Mouse (Mus musculus): Measurements from ENCODE around the gene Pagr1b. TPM values are rescaled to one million over a fixed set of nuclear protein-coding genes. Genes with fewer than 3 reads are reported as not detected.

The Pagr1b gene
- polyA plus RNA-seq, 1 experiment from 2014 or later: 0.45 TPM

DNA sequence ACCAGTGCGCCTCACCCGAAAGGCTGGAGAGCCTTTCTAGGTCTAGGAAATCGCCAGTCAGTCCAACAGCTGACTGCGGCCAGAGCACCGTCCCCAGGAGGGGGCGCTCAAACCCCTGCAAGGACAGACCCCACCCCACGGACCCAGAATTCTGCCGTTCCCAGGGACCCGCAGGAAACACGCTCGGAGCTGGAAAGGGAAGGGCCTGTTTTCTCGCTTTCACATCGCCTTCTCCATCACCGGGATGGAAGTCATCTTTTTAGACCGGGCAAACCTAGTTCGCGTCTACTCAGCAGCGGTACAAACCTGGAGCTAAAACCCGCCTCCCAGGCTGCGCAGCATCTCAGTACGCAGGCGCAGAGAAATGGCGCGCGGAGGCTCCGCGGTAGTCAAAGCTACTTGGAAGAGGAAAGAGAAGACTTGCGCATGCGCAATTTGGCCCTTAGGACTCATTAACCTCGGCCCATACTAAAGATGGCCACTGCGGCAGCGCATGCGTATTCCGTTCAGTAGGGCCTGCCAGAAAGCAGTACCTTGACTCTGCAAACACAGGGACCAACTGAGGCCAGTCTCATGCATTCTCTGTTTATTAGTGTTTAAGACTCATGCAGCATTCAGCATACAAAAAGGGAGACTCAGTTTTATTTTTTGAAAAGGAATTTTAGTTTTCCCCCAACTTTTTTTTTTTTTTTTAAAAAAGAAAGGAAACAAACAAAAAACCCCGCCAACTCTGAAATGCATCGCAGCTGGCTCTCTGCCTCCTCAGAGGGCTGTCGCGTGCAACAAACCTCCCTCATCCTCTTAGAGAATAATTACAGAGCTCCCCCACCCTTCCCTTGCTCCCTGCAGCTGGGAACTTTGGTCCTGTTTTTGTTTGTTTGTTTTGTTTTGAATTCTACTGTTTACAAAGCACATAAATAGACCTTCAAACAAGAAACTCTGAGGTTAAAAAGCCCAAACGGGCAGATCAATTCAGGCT lies 976 bp upstream of the Pagr1b start, which contains the start of gene Pagr1a:
TSS of gene Pagr1a (minus strand) at position 382 of the 979 bp plus-strand sequence.
- peaks cover 31% of the 10 kb centered on the region for H3K36me3 ChIP-seq (ENCODE audit: control insufficient read depth, insufficient read depth, low read length)
- peak within 1 kb of the TSS; percentile 72 for H3K4me3 ChIP-seq (ENCODE audit: low read depth, low read length)
- DNase-seq (ENCODE audit: low spot score) (peak; percentile 99), ATAC-seq (replicated peaks; ENCODE audit: low FRiP score, low TSS enrichment, low read depth) (peak; percentile 73)
- H3K4me2 ChIP-seq (ENCODE audit: low read length): peak within 1 kb of the TSS; percentile 88
- peaks cover 47% of the 10 kb centered on the region for H3K4me1 ChIP-seq (replicated peaks; ENCODE audit: control insufficient read depth, insufficient read depth, low read length)
- H3K9ac ChIP-seq (ENCODE audit: low read length): peak within 1 kb of the TSS; percentile 73
- 3% methylated on average over 39 of the region's 39 CpGs for WGBS
- peak within 1 kb of the TSS; percentile 87 for H3K27ac ChIP-seq (ENCODE audit: low read depth)
- no peaks in the 10 kb centered on the region for H3K27me3 ChIP-seq (replicated peaks; ENCODE audit: control insufficient read depth, insufficient read depth, low read length)
- no peaks in the 10 kb centered on the region for H3K9me3 ChIP-seq (ENCODE audit: control insufficient read depth, low read length)

DNA sequence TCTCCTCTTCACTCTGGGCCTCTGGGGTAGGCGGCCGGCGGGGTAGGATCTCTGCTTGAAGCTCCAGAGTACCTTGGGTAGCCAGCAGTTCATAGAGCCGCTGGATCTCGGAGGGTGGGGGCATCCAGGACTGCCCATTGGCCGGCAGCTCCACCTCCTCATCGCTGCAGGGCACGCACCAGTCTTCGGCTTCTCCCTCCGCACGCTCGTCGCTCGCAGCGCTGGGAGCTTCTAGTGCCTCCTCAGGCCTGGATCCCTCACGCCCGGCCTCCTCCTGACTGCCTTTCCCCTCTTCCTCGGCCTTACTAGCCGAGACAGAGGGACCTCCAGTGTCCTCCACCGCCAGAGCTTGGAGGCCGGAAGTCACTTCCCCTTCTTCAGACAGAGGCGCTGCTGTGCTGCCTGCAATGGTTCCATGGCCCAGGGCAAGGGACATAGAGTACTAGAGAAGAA lies 228 bp upstream of the Pagr1b start:
- peaks cover 40% of the 10 kb centered on the region for H3K4me1 ChIP-seq (replicated peaks; ENCODE audit: control insufficient read depth, insufficient read depth, low read length)
- WGBS: under 1% methylated on average over 22 of the region's 22 CpGs
- ATAC-seq (replicated peaks; ENCODE audit: low FRiP score, low TSS enrichment, low read depth) (peak; percentile 33), DNase-seq (ENCODE audit: low spot score) (no peak)
- H3K4me3 ChIP-seq (ENCODE audit: low read depth, low read length): peak overlapping the region; percentile 72
- H3K9me3 ChIP-seq (ENCODE audit: control insufficient read depth, low read length): no peaks in the 10 kb centered on the region
- peak overlapping the region; percentile 87 for H3K27ac ChIP-seq (ENCODE audit: low read depth)
- peaks cover 25% of the 10 kb centered on the region for H3K36me3 ChIP-seq (ENCODE audit: control insufficient read depth, insufficient read depth, low read length)
- H3K9ac ChIP-seq (ENCODE audit: low read length): peak overlapping the region; percentile 73
- H3K27me3 ChIP-seq (replicated peaks; ENCODE audit: control insufficient read depth, insufficient read depth, low read length): no peaks in the 10 kb centered on the region
- H3K4me2 ChIP-seq (ENCODE audit: low read length): peak overlapping the region; percentile 88

DNA sequence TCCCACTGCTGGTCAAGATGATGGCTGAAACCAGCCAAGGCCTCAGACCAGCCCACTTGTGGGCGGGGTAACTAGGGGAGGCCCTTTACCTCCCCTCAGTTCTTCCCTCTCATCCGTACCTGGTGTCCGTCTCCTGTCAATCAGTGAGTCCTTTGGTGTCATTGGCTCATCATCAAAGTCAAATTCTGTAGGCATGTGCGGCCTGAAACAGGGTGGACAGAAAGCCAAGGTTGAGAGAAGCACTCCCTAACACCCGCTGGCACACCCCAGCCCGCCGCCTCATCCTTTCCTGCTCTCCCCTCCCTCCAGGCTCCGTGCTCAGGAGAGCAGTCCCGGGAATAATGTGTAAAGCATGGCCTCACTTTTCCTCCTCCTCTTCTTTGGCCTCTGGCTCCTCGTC lies 203 bp downstream of the Pagr1b start:
- H3K4me2 ChIP-seq (ENCODE audit: low read length): peak overlapping the region; percentile 88
- peaks cover 25% of the 10 kb centered on the region for H3K36me3 ChIP-seq (ENCODE audit: control insufficient read depth, insufficient read depth, low read length)
- DNase-seq (ENCODE audit: low spot score): no peak
- under 1% methylated on average over 10 of the region's 10 CpGs for WGBS
- H3K27me3 ChIP-seq (replicated peaks; ENCODE audit: control insufficient read depth, insufficient read depth, low read length): no peaks in the 10 kb centered on the region
- ATAC-seq (replicated peaks; ENCODE audit: low FRiP score, low TSS enrichment, low read depth): peak; percentile 12; the same call in 1 of the 2 replicates
- peak overlapping the region; percentile 72 for H3K4me3 ChIP-seq (ENCODE audit: low read depth, low read length)
- H3K27ac ChIP-seq (ENCODE audit: low read depth): peak overlapping the region; percentile 87
- peak overlapping the region; percentile 73 for H3K9ac ChIP-seq (ENCODE audit: low read length)
- no peaks in the 10 kb centered on the region for H3K9me3 ChIP-seq (ENCODE audit: control insufficient read depth, low read length)
- peaks cover 36% of the 10 kb centered on the region for H3K4me1 ChIP-seq (replicated peaks; ENCODE audit: control insufficient read depth, insufficient read depth, low read length)

DNA sequence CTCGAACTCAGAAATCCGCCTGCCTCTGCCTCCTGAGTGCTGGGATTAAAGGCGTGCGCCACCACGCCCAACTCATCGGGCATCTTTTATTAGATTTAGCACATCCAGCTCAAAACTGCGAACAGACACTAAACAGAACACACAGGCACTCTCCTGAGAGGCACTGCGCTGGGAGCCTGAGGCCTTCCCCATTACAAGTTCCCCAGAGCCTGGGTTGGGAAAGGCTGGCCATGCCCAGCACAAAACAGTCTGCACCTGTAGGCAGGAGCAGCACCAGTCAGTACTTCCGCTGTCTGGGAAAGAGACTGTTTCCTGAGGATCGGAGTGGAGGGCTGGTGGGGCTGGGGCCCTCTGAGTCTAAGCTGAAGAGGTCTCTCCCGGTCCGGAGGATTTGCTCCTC lies 1.3 kb downstream of the Pagr1b start:
- 90% methylated on average over 12 of the region's 12 CpGs for WGBS
- Histone ChIP-seq H3K36me3 (ENCODE audit: control insufficient read depth, insufficient read depth, low read length) (peaks cover 25% of the 10 kb centered on the region), H3K9ac (ENCODE audit: low read length) (no peak overlapping the region), H3K4me3 (ENCODE audit: low read depth, low read length) (no peak overlapping the region), H3K4me1 (replicated peaks; ENCODE audit: control insufficient read depth, insufficient read depth, low read length) (peaks cover 32% of the 10 kb centered on the region), H3K27me3 (replicated peaks; ENCODE audit: control insufficient read depth, insufficient read depth, low read length) (no peaks in the 10 kb centered on the region), H3K9me3 (ENCODE audit: control insufficient read depth, low read length) (no peaks in the 10 kb centered on the region), H3K4me2 (ENCODE audit: low read length) (peak overlapping the region; percentile 60; the same call in 1 of the 2 replicates), H3K27ac (ENCODE audit: low read depth) (no peak overlapping the region)
- no peak for DNase-seq (ENCODE audit: low spot score)
- ATAC-seq (replicated peaks; ENCODE audit: low FRiP score, low TSS enrichment, low read depth): no peak

DNA sequence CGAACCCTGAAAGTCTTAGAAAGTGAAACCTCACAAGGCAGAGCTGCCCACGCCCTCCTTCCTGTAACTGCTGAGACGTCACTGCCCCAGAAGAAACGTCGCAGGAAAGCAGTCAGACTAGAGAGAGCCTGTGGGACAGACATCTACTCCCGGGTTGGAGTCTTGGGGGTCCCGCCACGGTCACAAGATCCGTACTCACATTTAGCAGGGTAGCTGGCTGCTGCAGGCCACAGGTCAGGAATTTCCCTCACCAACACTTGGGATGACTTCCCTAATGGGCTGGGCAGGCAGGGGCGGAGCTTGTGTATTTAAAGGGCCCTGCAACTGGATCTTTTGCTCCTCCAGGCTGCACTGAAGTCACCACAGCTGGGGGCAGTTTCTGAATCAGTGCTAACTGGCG lies 2.0 kb downstream of the Pagr1b start, which contains the start of gene Mvp:
TSS of gene Mvp (minus strand) at position 302 of the 400 bp plus-strand sequence.
- 27% methylated on average over 11 of the region's 11 CpGs for WGBS

DNA sequence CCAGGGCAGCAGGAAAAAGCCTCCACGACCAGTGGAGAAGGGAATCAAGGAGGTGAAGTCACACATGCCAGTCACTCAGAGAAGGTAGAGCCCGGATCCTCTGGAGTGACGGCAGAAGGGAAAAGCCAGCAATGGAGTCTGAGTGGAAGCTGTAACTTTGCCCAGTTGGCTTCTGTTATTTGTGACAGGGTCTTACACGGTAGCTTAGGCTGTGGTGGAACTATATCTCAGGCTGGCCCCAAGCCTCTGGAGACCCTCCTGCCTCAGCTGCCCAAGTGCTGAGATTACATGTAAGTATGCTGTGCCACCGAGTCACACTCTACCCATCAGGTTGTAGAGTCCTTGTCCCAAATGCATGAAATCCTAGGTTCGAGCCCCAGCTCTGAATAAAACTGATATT lies 2.9 kb downstream of the Pagr1b start:
- Histone ChIP-seq H3K9ac (ENCODE audit: low read length) (no peak overlapping the region), H3K4me2 (ENCODE audit: low read length) (no peak overlapping the region), H3K4me3 (ENCODE audit: low read depth, low read length) (no peak overlapping the region), H3K4me1 (replicated peaks; ENCODE audit: control insufficient read depth, insufficient read depth, low read length) (peaks cover 34% of the 10 kb centered on the region), H3K27ac (ENCODE audit: low read depth) (no peak overlapping the region), H3K36me3 (ENCODE audit: control insufficient read depth, insufficient read depth, low read length) (peaks cover 25% of the 10 kb centered on the region), H3K9me3 (ENCODE audit: control insufficient read depth, low read length) (no peaks in the 10 kb centered on the region), H3K27me3 (replicated peaks; ENCODE audit: control insufficient read depth, insufficient read depth, low read length) (no peaks in the 10 kb centered on the region)
- no peak for DNase-seq (ENCODE audit: low spot score)
- WGBS: 97% methylated on average over 6 of the region's 6 CpGs
- no peak for ATAC-seq (replicated peaks; ENCODE audit: low FRiP score, low TSS enrichment, low read depth)

More for the DNA sequence above, 2.0 kb downstream of the Pagr1b start, which contains the start of gene Mvp:
- H3K27ac ChIP-seq (ENCODE audit: low read depth): 0 out of 2 replicates have a peak within 1 kb of the TSS, but pooled peaks have one; percentile 35
- peak; percentile 69 for DNase-seq (ENCODE audit: low spot score)
- peak within 1 kb of the TSS; percentile 32 for H3K4me3 ChIP-seq (ENCODE audit: low read depth, low read length)
- H3K4me1 ChIP-seq (replicated peaks; ENCODE audit: control insufficient read depth, insufficient read depth, low read length): peaks cover 29% of the 10 kb centered on the region
- H3K4me2 ChIP-seq (ENCODE audit: low read length): peak within 1 kb of the TSS; percentile 88
- H3K27me3 ChIP-seq (replicated peaks; ENCODE audit: control insufficient read depth, insufficient read depth, low read length): no peaks in the 10 kb centered on the region
- H3K9me3 ChIP-seq (ENCODE audit: control insufficient read depth, low read length): no peaks in the 10 kb centered on the region
- no peak for ATAC-seq (replicated peaks; ENCODE audit: low FRiP score, low TSS enrichment, low read depth)
- peaks cover 25% of the 10 kb centered on the region for H3K36me3 ChIP-seq (ENCODE audit: control insufficient read depth, insufficient read depth, low read length)
- peak within 1 kb of the TSS; percentile 8 for H3K9ac ChIP-seq (ENCODE audit: low read length)

DNA sequence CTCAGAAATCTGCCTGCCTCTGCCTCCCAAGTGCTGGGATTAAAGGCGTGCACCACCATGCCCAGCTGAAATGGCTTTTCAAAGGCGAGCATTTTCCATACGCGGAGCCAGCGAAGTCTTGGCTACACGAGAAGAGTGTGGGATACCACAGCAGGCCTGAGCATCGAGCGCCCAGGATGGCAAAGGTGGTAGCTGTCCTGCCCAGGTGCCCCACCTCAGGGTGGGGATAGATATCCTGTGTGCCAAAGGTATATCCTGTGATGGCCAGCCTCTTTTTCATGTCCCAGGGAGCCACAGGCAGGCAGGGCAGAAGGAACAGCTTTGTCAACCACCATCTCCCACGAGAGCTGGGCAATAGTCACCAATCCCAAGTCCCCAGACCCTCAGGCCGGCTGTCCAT lies 3.4 kb downstream of the Pagr1b start:
- Histone ChIP-seq H3K27ac (ENCODE audit: low read depth) (no peak overlapping the region), H3K4me2 (ENCODE audit: low read length) (no peak overlapping the region), H3K9me3 (ENCODE audit: control insufficient read depth, low read length) (no peaks in the 10 kb centered on the region), H3K27me3 (replicated peaks; ENCODE audit: control insufficient read depth, insufficient read depth, low read length) (no peaks in the 10 kb centered on the region), H3K4me1 (replicated peaks; ENCODE audit: control insufficient read depth, insufficient read depth, low read length) (peaks cover 34% of the 10 kb centered on the region), H3K36me3 (ENCODE audit: control insufficient read depth, insufficient read depth, low read length) (peaks cover 25% of the 10 kb centered on the region), H3K4me3 (ENCODE audit: low read depth, low read length) (no peak overlapping the region), H3K9ac (ENCODE audit: low read length) (no peak overlapping the region)
- DNase-seq (ENCODE audit: low spot score) (no peak), ATAC-seq (replicated peaks; ENCODE audit: low FRiP score, low TSS enrichment, low read depth) (no peak)
- 94% methylated on average over 10 of the region's 10 CpGs for WGBS

DNA sequence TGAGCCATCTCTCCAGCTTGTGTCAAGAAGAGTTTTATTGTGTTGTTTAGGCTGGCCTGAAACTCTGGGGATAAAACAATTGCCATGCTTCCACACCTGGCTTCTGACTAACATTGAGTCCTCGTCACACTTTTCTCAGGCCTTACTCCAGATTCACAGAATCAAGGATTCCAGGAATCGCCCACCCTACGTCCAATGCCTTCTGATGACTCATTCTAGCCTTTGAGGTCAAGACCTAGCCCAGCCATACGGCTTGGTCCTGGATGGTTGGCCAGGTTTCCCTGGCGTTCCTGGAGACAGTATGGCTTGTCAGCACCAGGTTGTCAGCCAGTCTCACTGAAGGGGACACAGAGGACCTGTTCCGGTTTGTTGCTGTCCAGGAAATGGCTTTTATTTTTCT lies 3.9 kb downstream of the Pagr1b start:
- no peak for DNase-seq (ENCODE audit: low spot score)
- WGBS: 83% methylated on average over 6 of the region's 6 CpGs
- peaks cover 32% of the 10 kb centered on the region for H3K4me1 ChIP-seq (replicated peaks; ENCODE audit: control insufficient read depth, insufficient read depth, low read length)
- H3K27ac ChIP-seq (ENCODE audit: low read depth): no peak overlapping the region
- ATAC-seq (replicated peaks; ENCODE audit: low FRiP score, low TSS enrichment, low read depth): no peak
- H3K4me2 ChIP-seq (ENCODE audit: low read length): no peak overlapping the region
- no peak overlapping the region for H3K4me3 ChIP-seq (ENCODE audit: low read depth, low read length)
- no peaks in the 10 kb centered on the region for H3K9me3 ChIP-seq (ENCODE audit: control insufficient read depth, low read length)
- no peak overlapping the region for H3K9ac ChIP-seq (ENCODE audit: low read length)
- H3K36me3 ChIP-seq (ENCODE audit: control insufficient read depth, insufficient read depth, low read length): peaks cover 25% of the 10 kb centered on the region
- no peaks in the 10 kb centered on the region for H3K27me3 ChIP-seq (replicated peaks; ENCODE audit: control insufficient read depth, insufficient read depth, low read length)
